Mouse (Mus musculus) forebrain, embryonic 16.5 days (tissue): Measurements from ENCODE around the gene 4930447C04Rik. TPM values are rescaled to one million over a fixed set of nuclear protein-coding genes. Genes with fewer than 3 reads are reported as not detected.
A peak's percentile ranks its signal among the peaks of the same experiment; 100 is the strongest.

Experiments
- ATAC-seq: fragments of 200-750 bp; cut with Nextera tagmentation; 2 replicates; pipeline ENCODE4 v1.8.0; 2017; ENCODE audit warnings: mild to moderate bottlenecking, moderate library complexity
- H3K27ac ChIP-seq: fragments of 300-500 bp; sonication (generic); 2 replicates; pipeline ENCODE4 v1.5.1; 2014; ENCODE audit warnings: low read length, control low read depth
- H3K27me3 ChIP-seq: fragments of 300-500 bp; sonication (generic); replicated peaks from 2 replicates; pipeline ENCODE4 v1.6.1; 2014; ENCODE audit warnings: low read length; ENCODE audit not compliant: control insufficient read depth, insufficient read depth
- H3K36me3 ChIP-seq: fragments of 300-500 bp; sonication (generic); 2 replicates; pipeline ENCODE4 v1.6.1; 2014; ENCODE audit not compliant: control insufficient read depth, insufficient read depth
- H3K4me1 ChIP-seq: fragments of 300-500 bp; sonication (generic); replicated peaks from 2 replicates; pipeline ENCODE4 v1.6.1; 2014; ENCODE audit warnings: low read length; ENCODE audit not compliant: control insufficient read depth, insufficient read depth
- H3K4me2 ChIP-seq: fragments of 300-500 bp; sonication (generic); 2 replicates; pipeline ENCODE4 v1.6.1; 2014; ENCODE audit warnings: mild to moderate bottlenecking, low read length, control low read depth
- H3K4me3 ChIP-seq: fragments of 300-500 bp; sonication (generic); replicated peaks from 2 replicates; pipeline ENCODE4 v1.5.1; 2014; ENCODE audit warnings: mild to moderate bottlenecking, low read length, control low read depth
- H3K9ac ChIP-seq: fragments of 300-500 bp; sonication (generic); replicated peaks from 2 replicates; pipeline ENCODE4 v1.6.1; 2014; ENCODE audit warnings: low read depth, low read length, control low read depth
- H3K9me3 ChIP-seq: fragments of 300-500 bp; sonication (generic); 2 replicates; pipeline ENCODE4 v1.6.1; 2016; ENCODE audit warnings: low read length; ENCODE audit not compliant: control insufficient read depth
- WGBS: fragments of 180-500 bp; shearing (Covaris S2); extraction: QIAGEN DNeasy Blood & Tissue Kit; methylation state at CpG from one replicate; pipeline ENCODE4 v1.1.7; 2014; 5-methylcytosine and 5-hydroxymethylcytosine counted together
- polyA plus RNA-seq: library from polyadenylated mRNA; unstranded; fragments of >200 nt; fragmentation: Nextera tagmentation; extraction: Ambion mirVana; gene quantifications from 2 replicates; pipeline ENCODE4 v1.2.1, GENCODE M21; 2015

The 4930447C04Rik gene
- polyA plus RNA-seq = 2.1 and 3.4 TPM in 2 replicates

GRCm38 (mm10) chr12:72940071-72940821, at the start of gene 4930447C04Rik:
Gene 4930447C04Rik, minus strand, starts transcription at chr12:72940774.
- Histone ChIP-seq H3K4me3 (peak within 1 kb of the TSS; percentile 18; the same call in 1 of the 2 replicates), H3K27ac (no peak within 1 kb of the TSS), H3K27me3 (peaks cover 74% of the 10 kb centered on the region), H3K9ac (no peak within 1 kb of the TSS), H3K36me3 (no peaks in the 10 kb centered on the region), H3K4me1 (peaks cover 12% of the 10 kb centered on the region), H3K4me2 (0 out of 2 replicates have a peak within 1 kb of the TSS, but pooled peaks have one; percentile 19), H3K9me3 (no peaks in the 10 kb centered on the region)
- 1% methylated on average over 39 of the region's 39 CpGs for WGBS
- ATAC-seq = peak; percentile 34; the same call in 1 of the 2 replicates

GRCm38 (mm10) chr12:72983071-72983857, 42.7 kb upstream of the 4930447C04Rik start:
- Histone ChIP-seq H3K36me3 (no peaks in the 10 kb centered on the region), H3K27ac (no peak overlapping the region), H3K9ac (no peak overlapping the region), H3K9me3 (no peaks in the 10 kb centered on the region), H3K27me3 (no peaks in the 10 kb centered on the region), H3K4me2 (no peak overlapping the region), H3K4me1 (no peaks in the 10 kb centered on the region), H3K4me3 (no peak overlapping the region)
- WGBS = 82% methylated on average over 8 of the region's 8 CpGs
- ATAC-seq = no peak

DNA sequence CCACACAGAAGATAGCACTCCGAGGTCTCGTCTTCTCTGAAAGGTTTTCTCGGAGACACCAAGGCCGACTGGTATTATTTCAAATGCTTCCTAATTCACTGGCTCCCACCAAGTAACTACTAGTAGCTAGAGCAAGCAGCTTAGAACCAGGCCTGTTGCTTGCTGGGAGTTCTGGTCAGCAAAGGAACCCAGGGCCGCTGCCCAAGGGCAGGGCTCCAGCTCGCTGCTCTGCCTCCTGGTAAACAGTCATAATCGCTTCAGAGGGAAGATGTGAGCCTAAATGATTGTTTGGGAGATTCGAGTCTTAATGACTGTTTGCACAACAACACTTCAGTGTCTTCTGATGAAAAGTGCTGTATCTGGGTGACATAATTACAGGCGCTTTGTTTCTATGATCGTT, 42.0 kb upstream of the 4930447C04Rik start:
- no peaks in the 10 kb centered on the region for H3K36me3 ChIP-seq
- H3K9ac ChIP-seq = no peak overlapping the region
- H3K9me3 ChIP-seq = no peaks in the 10 kb centered on the region
- no peaks in the 10 kb centered on the region; the same call in 1 of the 2 replicates for H3K27me3 ChIP-seq
- no peak overlapping the region for H3K4me2 ChIP-seq
- ATAC-seq = no peak
- H3K27ac ChIP-seq = no peak overlapping the region
- H3K4me3 ChIP-seq = no peak overlapping the region
- 73% methylated on average over 10 of the region's 10 CpGs for WGBS
- no peaks in the 10 kb centered on the region for H3K4me1 ChIP-seq

GRCm38 (mm10) chr12:72979236-72979635, 38.7 kb upstream of the 4930447C04Rik start:
- H3K27me3 ChIP-seq = peaks cover 6% of the 10 kb centered on the region
- H3K4me1 ChIP-seq = peaks cover 4% of the 10 kb centered on the region
- ATAC-seq = no peak
- no peaks in the 10 kb centered on the region for H3K36me3 ChIP-seq
- H3K9me3 ChIP-seq = no peaks in the 10 kb centered on the region
- H3K4me3 ChIP-seq = no peak overlapping the region
- WGBS = 79% methylated on average over 5 of the region's 5 CpGs
- H3K9ac ChIP-seq = no peak overlapping the region
- H3K4me2 ChIP-seq = no peak overlapping the region
- H3K27ac ChIP-seq = no peak overlapping the region

GRCm38 (mm10) chr12:72977851-72978250, 37.3 kb upstream of the 4930447C04Rik start:
- Histone ChIP-seq H3K36me3 (no peaks in the 10 kb centered on the region), H3K4me1 (peaks cover 4% of the 10 kb centered on the region), H3K4me3 (no peak overlapping the region), H3K27ac (no peak overlapping the region), H3K4me2 (no peak overlapping the region), H3K9me3 (no peaks in the 10 kb centered on the region), H3K27me3 (peaks cover 13% of the 10 kb centered on the region), H3K9ac (no peak overlapping the region)
- no peak for ATAC-seq
- 89% methylated on average over 3 of the region's 3 CpGs for WGBS

DNA sequence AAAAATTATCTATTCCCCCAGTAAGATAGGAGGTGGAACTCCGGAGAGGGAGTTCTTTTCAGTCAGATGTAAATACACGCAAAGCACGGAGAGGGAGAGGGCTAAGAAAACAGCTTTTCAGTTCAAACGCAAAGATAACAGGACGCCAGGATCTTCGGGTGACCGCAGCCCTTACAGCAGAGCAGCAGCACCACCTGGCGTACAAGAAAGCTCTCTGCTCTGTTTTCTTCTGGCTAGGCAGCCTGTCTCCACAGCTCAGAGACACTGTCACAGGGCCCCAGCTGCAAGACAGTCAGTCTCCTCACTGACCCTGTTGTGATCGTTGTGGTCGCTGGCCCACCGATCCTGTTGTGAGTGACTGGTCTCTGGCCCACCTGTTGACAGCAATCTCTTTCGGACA, 36.1 kb upstream of the 4930447C04Rik start:
- peaks cover 16% of the 10 kb centered on the region for H3K27me3 ChIP-seq

GRCm38 (mm10) chr12:72976172-72976571, 35.6 kb upstream of the 4930447C04Rik start:
- ATAC-seq = no peak
- Histone ChIP-seq H3K27me3 (peaks cover 20% of the 10 kb centered on the region), H3K27ac (no peak overlapping the region), H3K9me3 (no peaks in the 10 kb centered on the region), H3K4me2 (peak overlapping the region; percentile 25), H3K4me1 (peaks cover 4% of the 10 kb centered on the region), H3K4me3 (no peak overlapping the region), H3K9ac (no peak overlapping the region), H3K36me3 (no peaks in the 10 kb centered on the region)
- 7% methylated on average over 7 of the region's 7 CpGs for WGBS

More for the DNA sequence above, 36.1 kb upstream of the 4930447C04Rik start:
- Histone ChIP-seq H3K36me3 (no peaks in the 10 kb centered on the region), H3K9ac (no peak overlapping the region), H3K4me1 (peaks cover 4% of the 10 kb centered on the region), H3K4me3 (0 out of 2 replicates have a peak overlapping the region, but pooled peaks have one; percentile 3), H3K27ac (no peak overlapping the region), H3K9me3 (no peaks in the 10 kb centered on the region), H3K4me2 (peak overlapping the region; percentile 25)
- ATAC-seq = peak; percentile 90
- whole genome bisulfite sequencing = 3% methylated on average over 12 of the region's 12 CpGs

- H3K27ac ChIP-seq = no peak overlapping the region
- WGBS = 9% methylated on average over 6 of the region's 6 CpGs
- H3K4me2 ChIP-seq = no peak overlapping the region
- no peak overlapping the region for H3K9ac ChIP-seq
- H3K36me3 ChIP-seq = no peaks in the 10 kb centered on the region
- no peak overlapping the region for H3K4me3 ChIP-seq
- ATAC-seq = no peak
- H3K4me1 ChIP-seq = peaks cover 4% of the 10 kb centered on the region
- H3K9me3 ChIP-seq = no peaks in the 10 kb centered on the region
- peaks cover 26% of the 10 kb centered on the region for H3K27me3 ChIP-seq
Measured at GRCm38 (mm10) chr12:72973161-72973560, 32.6 kb upstream of the 4930447C04Rik start.

DNA sequence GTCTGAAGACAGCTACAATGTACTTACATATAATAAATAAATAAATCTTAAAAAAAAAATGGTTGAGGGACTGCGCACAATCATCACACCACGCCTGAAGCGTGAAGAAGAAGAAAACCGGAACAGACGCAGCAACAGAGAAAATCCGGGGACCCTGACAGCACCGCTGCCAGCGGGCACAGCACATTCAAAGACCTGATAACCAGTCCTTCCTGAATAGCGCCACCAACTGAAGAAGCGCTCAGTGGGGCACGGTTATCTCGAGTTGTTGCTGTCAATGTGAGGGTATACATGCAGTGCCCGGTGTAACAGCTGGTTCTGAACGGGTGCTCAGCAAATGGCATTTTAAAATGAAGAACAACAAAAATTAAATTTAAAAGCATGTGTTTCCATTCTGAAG, 30.0 kb upstream of the 4930447C04Rik start:
- Histone ChIP-seq H3K27me3 (peaks cover 21% of the 10 kb centered on the region), H3K9me3 (no peaks in the 10 kb centered on the region), H3K4me2 (no peak overlapping the region), H3K27ac (no peak overlapping the region), H3K4me1 (no peaks in the 10 kb centered on the region), H3K9ac (no peak overlapping the region), H3K4me3 (no peak overlapping the region), H3K36me3 (no peaks in the 10 kb centered on the region)
- no peak for ATAC-seq
- WGBS = 65% methylated on average over 14 of the region's 14 CpGs
